Mouse (Mus musculus) liver, adult 2 months (tissue): ENCODE measurements around the gene Sipa1. TPM values are rescaled to one million over a fixed set of nuclear protein-coding genes. Genes with fewer than 3 reads are reported as not detected.

ENCODE experiments used
- DNase-seq: peaks from one replicate; pipeline ENCODE4 v3.0.0-alpha.2; 2011; ENCODE audit warnings: low read depth, low spot score; ENCODE audit errors: extremely low read depth
- H3K27ac ChIP-seq: fragments of 200-500 bp; replicated peaks from 2 replicates; pipeline ENCODE4 v1.5.1; 2012; ENCODE audit warnings: low read depth, mild to moderate bottlenecking, control low read depth, inconsistent platforms, low read length; ENCODE audit not compliant: insufficient read depth
- H3K27me3 ChIP-seq: fragments of 200-500 bp; 2 replicates; pipeline ENCODE4 v1.6.1; 2012; ENCODE audit warnings: mild to moderate bottlenecking, moderate library complexity, low read length, inconsistent platforms; ENCODE audit not compliant: control insufficient read depth, insufficient read depth
- H3K36me3 ChIP-seq: fragments of 200-500 bp; 2 replicates; pipeline ENCODE4 v1.6.1; 2012; ENCODE audit warnings: low read length, inconsistent platforms; ENCODE audit not compliant: control insufficient read depth, insufficient read depth
- H3K4me1 ChIP-seq: fragments of 200-500 bp; 2 replicates; pipeline ENCODE4 v1.6.1; 2011; ENCODE audit warnings: low read length; ENCODE audit not compliant: control insufficient read depth, insufficient read depth
- H3K4me3 ChIP-seq: fragments of 200-500 bp; 2 replicates; pipeline ENCODE4 v1.5.1; 2011; ENCODE audit warnings: low read depth, mild to moderate bottlenecking, control low read depth, low read length, moderate library complexity; ENCODE audit not compliant: insufficient read depth
- H3K79me2 ChIP-seq: fragments of 200-500 bp; 2 replicates; pipeline ENCODE4 v1.6.1; 2012; ENCODE audit warnings: inconsistent platforms, mild to moderate bottlenecking, low read length, moderate library complexity; ENCODE audit not compliant: control insufficient read depth, insufficient read depth
- H3K9ac ChIP-seq: fragments of 200-500 bp; 2 replicates; pipeline ENCODE4 v1.6.1; 2012; ENCODE audit warnings: low read depth, mild to moderate bottlenecking, control low read depth, inconsistent platforms, low read length
- CTCF ChIP-seq: fragments of 200-500 bp; IDR thresholded peaks from 2 replicates; pipeline ENCODE4 v1.5.1; 2011; ENCODE audit warnings: low read depth, low read length, control low read depth
- POLR2A ChIP-seq: fragments of 200-500 bp; IDR thresholded peaks from 2 replicates; pipeline ENCODE4 v1.6.1; 2011; ENCODE audit warnings: low read length, control low read depth; ENCODE audit not compliant: insufficient read depth; ENCODE audit errors: extremely low read depth
- WGBS: fragments of 180-500 bp; shearing (Covaris S2); methylation state at CpG from one replicate; pipeline ENCODE4 v1.1.7; 2018; 5-methylcytosine and 5-hydroxymethylcytosine counted together
- polyA plus RNA-seq: library from polyadenylated mRNA; depleted of rRNA; stranded (reverse); fragments of >200 nt; gene quantifications from 2 replicates; pipeline ENCODE4 v1.2.3, GENCODE M21; 2012
- total RNA-seq: library from RNA; depleted of rRNA; stranded (reverse); fragments of >200 nt; gene quantifications from 2 replicates; pipeline ENCODE4 v1.2.3, GENCODE M21; 2014

Sipa1 gene
- total and polyA plus RNA-seq, 2 experiments = 3.4 to 17.9 TPM

- H3K27ac ChIP-seq = no peak overlapping the region
- no peaks in the 10 kb centered on the region for H3K27me3 ChIP-seq
- H3K4me3 ChIP-seq = no peak overlapping the region
- no peaks in the 10 kb centered on the region for H3K36me3 ChIP-seq
- DNase-seq = no peak
- no peaks in the 10 kb centered on the region for H3K79me2 ChIP-seq
- no peak overlapping the region for H3K9ac ChIP-seq
- TF ChIP-seq CTCF (no peak), POLR2A (no peak)
- no peaks in the 10 kb centered on the region for H3K4me1 ChIP-seq
- 84% methylated on average over 8 of the region's 8 CpGs for WGBS
These were observed 38.2 kb downstream of the Sipa1 start for GRCm38 (mm10) chr19:5625311-5625710.

- WGBS = 74% methylated on average over 5 of the region's 5 CpGs
- no peak for DNase-seq
- no peak for TF ChIP-seq POLR2A
- TF ChIP-seq CTCF = no peak
These were observed 41.6 kb downstream of the Sipa1 start for GRCm38 (mm10) chr19:5621884-5622283.

GRCm38 (mm10) chr19:5620007-5620406 lies 43.5 kb downstream of the Sipa1 start:
- no peak overlapping the region for H3K27ac ChIP-seq
- no peak overlapping the region for H3K4me3 ChIP-seq
- no peaks in the 10 kb centered on the region for H3K79me2 ChIP-seq
- DNase-seq = no peak
- TF ChIP-seq CTCF = no peak
- TF ChIP-seq POLR2A = no peak
- no peaks in the 10 kb centered on the region for H3K36me3 ChIP-seq
- WGBS = 87% methylated on average over 4 of the region's 4 CpGs
- H3K27me3 ChIP-seq = no peaks in the 10 kb centered on the region
- H3K9ac ChIP-seq = no peak overlapping the region
- H3K4me1 ChIP-seq = no peaks in the 10 kb centered on the region

More at GRCm38 (mm10) chr19:5621884-5622283, 41.6 kb downstream of the Sipa1 start:
- H3K27me3 ChIP-seq = no peaks in the 10 kb centered on the region
- H3K4me1 ChIP-seq = no peaks in the 10 kb centered on the region
- H3K9ac ChIP-seq = no peak overlapping the region
- no peaks in the 10 kb centered on the region for H3K79me2 ChIP-seq
- H3K36me3 ChIP-seq = no peaks in the 10 kb centered on the region
- H3K4me3 ChIP-seq = no peak overlapping the region
- H3K27ac ChIP-seq = no peak overlapping the region

- Histone ChIP-seq H3K4me1 (peaks cover 2% of the 10 kb centered on the region), H3K36me3 (no peaks in the 10 kb centered on the region), H3K27me3 (no peaks in the 10 kb centered on the region), H3K4me3 (no peak overlapping the region), H3K27ac (no peak overlapping the region), H3K79me2 (no peaks in the 10 kb centered on the region), H3K9ac (no peak overlapping the region)
- WGBS = 84% methylated on average over 2 of the region's 2 CpGs
- TF ChIP-seq CTCF (no peak), POLR2A (no peak)
- DNase-seq = no peak
These were observed 48.6 kb downstream of the Sipa1 start for GRCm38 (mm10) chr19:5614953-5615352.

- 82% methylated on average over 3 of the region's 3 CpGs for WGBS
- no peak for DNase-seq
- Histone ChIP-seq H3K4me1 (peaks cover 2% of the 10 kb centered on the region), H3K4me3 (no peak overlapping the region), H3K27me3 (no peaks in the 10 kb centered on the region), H3K27ac (no peak overlapping the region), H3K36me3 (no peaks in the 10 kb centered on the region), H3K79me2 (no peaks in the 10 kb centered on the region), H3K9ac (no peak overlapping the region)
- TF ChIP-seq POLR2A (no peak), CTCF (no peak)
These were observed 50.6 kb downstream of the Sipa1 start for GRCm38 (mm10) chr19:5612762-5613411.

DNA sequence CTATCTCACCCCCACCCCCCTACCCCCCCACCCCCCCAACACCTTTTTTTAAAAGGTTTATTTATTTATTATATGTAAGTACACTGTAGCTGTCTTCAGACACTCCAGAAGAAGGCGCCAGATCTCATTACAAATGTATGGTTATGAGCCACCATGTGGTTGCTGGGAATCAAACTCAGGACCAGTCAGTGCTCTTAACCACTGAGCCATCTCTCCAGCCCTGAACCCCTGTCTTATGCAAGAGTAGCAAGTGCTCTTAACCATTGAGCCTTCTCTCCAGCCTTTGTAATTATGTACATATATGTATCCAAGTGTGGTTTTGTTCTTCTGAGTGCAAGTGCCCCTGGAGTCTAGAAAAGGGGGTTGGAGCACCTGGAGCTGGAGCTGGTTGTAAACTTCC lies 51.5 kb downstream of the Sipa1 start:
- WGBS = 93% methylated on average over 1 of the region's 1 CpGs
- DNase-seq = no peak
- Histone ChIP-seq H3K4me3 (no peak overlapping the region), H3K36me3 (0 out of 2 replicates have a peak, but pooled peaks cover 2% of the 10 kb centered on the region), H3K4me1 (peaks cover 2% of the 10 kb centered on the region), H3K27ac (no peak overlapping the region), H3K9ac (no peak overlapping the region), H3K79me2 (no peaks in the 10 kb centered on the region), H3K27me3 (no peaks in the 10 kb centered on the region)
- TF ChIP-seq CTCF (no peak), POLR2A (no peak)
